Mouse (Mus musculus) embryonic facial prominence, embryonic 13.5 days (tissue): Measurements from ENCODE around the gene 1700037H04Rik. TPM values are rescaled to one million over a fixed set of nuclear protein-coding genes. Genes with fewer than 3 reads are reported as not detected.

Experiments used
- ATAC-seq: fragments of 200-750 bp; cut with Nextera tagmentation; 2 replicates; pipeline ENCODE4 v1.8.0; 2017; ENCODE audit warnings: low read depth; ENCODE audit not compliant: insufficient number of reproducible peaks, insufficient read depth, low FRiP score, low TSS enrichment
- H3K27ac ChIP-seq: fragments of 300-500 bp; sonication (generic); 2 replicates; pipeline ENCODE4 v1.5.1; 2015; ENCODE audit warnings: moderate library complexity, mild to moderate bottlenecking, inconsistent platforms
- H3K27me3 ChIP-seq: fragments of 300-500 bp; sonication (generic); 2 replicates; pipeline ENCODE4 v1.6.1; 2015; ENCODE audit warnings: mild to moderate bottlenecking, inconsistent platforms
- H3K36me3 ChIP-seq: fragments of 300-500 bp; sonication (generic); 2 replicates; pipeline ENCODE4 v1.6.1; 2015; ENCODE audit warnings: mild to moderate bottlenecking, inconsistent platforms
- H3K4me1 ChIP-seq: fragments of 300-500 bp; sonication (generic); 2 replicates; pipeline ENCODE4 v1.6.1; 2015; ENCODE audit warnings: inconsistent platforms
- H3K4me2 ChIP-seq: fragments of 300-500 bp; sonication (generic); 2 replicates; pipeline ENCODE4 v1.6.1; 2015; ENCODE audit warnings: moderate library complexity, mild to moderate bottlenecking, inconsistent platforms
- H3K4me3 ChIP-seq: fragments of 300-500 bp; sonication (generic); 2 replicates; pipeline ENCODE4 v1.5.1; 2015; ENCODE audit warnings: mild to moderate bottlenecking, inconsistent platforms
- H3K9ac ChIP-seq: fragments of 300-500 bp; sonication (generic); 2 replicates; pipeline ENCODE4 v1.6.1; 2015; ENCODE audit warnings: mild to moderate bottlenecking, inconsistent platforms
- H3K9me3 ChIP-seq: fragments of 300-500 bp; sonication (generic); 2 replicates; pipeline ENCODE4 v1.6.1; 2016; ENCODE audit warnings: inconsistent platforms
- WGBS: fragments of 180-500 bp; shearing (Covaris S2); methylation state at CpG from one replicate; pipeline ENCODE4 v1.1.7; 2015; ENCODE audit warnings: mixed read lengths; 5-methylcytosine and 5-hydroxymethylcytosine counted together
- polyA plus RNA-seq: library from polyadenylated mRNA; unstranded; fragments of >200 nt; fragmentation: Nextera tagmentation; extraction: Ambion mirVana; gene quantifications from 2 replicates; pipeline ENCODE4 v1.2.1, GENCODE M21; 2015

1700037H04Rik gene
- polyA plus RNA-seq, 1 experiment from 2014 or later: 71.4 TPM

- peak; percentile 17; the same call in 1 of the 2 replicates for ATAC-seq
- 0 out of 2 replicates have a peak overlapping the region, but pooled peaks have one; percentile 93 for H3K9ac ChIP-seq
- peak overlapping the region; percentile 66 for H3K27ac ChIP-seq
- peaks cover 13% of the 10 kb centered on the region for H3K36me3 ChIP-seq
- peak overlapping the region; percentile 97 for H3K4me2 ChIP-seq
- peaks cover 55% of the 10 kb centered on the region for H3K4me1 ChIP-seq
- peak overlapping the region; percentile 80; the same call in 1 of the 2 replicates for H3K4me3 ChIP-seq
- 52% methylated on average over 5 of the region's 5 CpGs for WGBS
- H3K9me3 ChIP-seq: no peaks in the 10 kb centered on the region
- H3K27me3 ChIP-seq: peaks cover 25% of the 10 kb centered on the region
Observed at GRCm38 (mm10) chr2:131176491-131176890, 16.6 kb upstream of the 1700037H04Rik start.

GRCm38 (mm10) chr2:131175945-131176309 is 16.0 kb upstream of the 1700037H04Rik start:
- Histone ChIP-seq H3K27me3 (peaks cover 31% of the 10 kb centered on the region), H3K9me3 (no peaks in the 10 kb centered on the region), H3K4me1 (peaks cover 61% of the 10 kb centered on the region), H3K36me3 (peaks cover 13% of the 10 kb centered on the region), H3K4me2 (peak overlapping the region; percentile 97), H3K9ac (no peak overlapping the region), H3K4me3 (no peak overlapping the region), H3K27ac (peak overlapping the region; percentile 55; the same call in 1 of the 2 replicates)
- 84% methylated on average over 1 of the region's 1 CpGs for WGBS
- no peak for ATAC-seq

GRCm38 (mm10) chr2:131175286-131175944 is 15.5 kb upstream of the 1700037H04Rik start:
- peaks cover 36% of the 10 kb centered on the region for H3K27me3 ChIP-seq
- H3K9me3 ChIP-seq: no peaks in the 10 kb centered on the region
- H3K4me3 ChIP-seq: no peak overlapping the region
- H3K4me1 ChIP-seq: peaks cover 66% of the 10 kb centered on the region
- peak overlapping the region; percentile 55; the same call in 1 of the 2 replicates for H3K27ac ChIP-seq
- H3K4me2 ChIP-seq: peak overlapping the region; percentile 97; the same call in 1 of the 2 replicates
- H3K36me3 ChIP-seq: peaks cover 13% of the 10 kb centered on the region
- WGBS: 71% methylated on average over 3 of the region's 3 CpGs
- no peak overlapping the region for H3K9ac ChIP-seq
- ATAC-seq: no peak

- Histone ChIP-seq H3K4me1 (peaks cover 71% of the 10 kb centered on the region), H3K9ac (peak overlapping the region; percentile 33; the same call in 1 of the 2 replicates), H3K36me3 (peaks cover 13% of the 10 kb centered on the region), H3K4me2 (peak overlapping the region; percentile 73), H3K4me3 (peak overlapping the region; percentile 44), H3K9me3 (no peaks in the 10 kb centered on the region), H3K27me3 (peaks cover 38% of the 10 kb centered on the region), H3K27ac (no peak overlapping the region)
- WGBS: 7% methylated on average over 11 of the region's 11 CpGs
- no peak for ATAC-seq
Observed at GRCm38 (mm10) chr2:131174700-131175099, 14.8 kb upstream of the 1700037H04Rik start.

- Histone ChIP-seq H3K9ac (no peak overlapping the region), H3K4me1 (peaks cover 59% of the 10 kb centered on the region), H3K4me3 (no peak overlapping the region), H3K27ac (no peak overlapping the region), H3K36me3 (peaks cover 6% of the 10 kb centered on the region), H3K9me3 (no peaks in the 10 kb centered on the region), H3K27me3 (peaks cover 38% of the 10 kb centered on the region), H3K4me2 (no peak overlapping the region)
- no peak for ATAC-seq
- WGBS: 38% methylated on average over 9 of the region's 9 CpGs
Observed at GRCm38 (mm10) chr2:131172322-131172721, 12.4 kb upstream of the 1700037H04Rik start.

GRCm38 (mm10) chr2:131171401-131172104 is 11.7 kb upstream of the 1700037H04Rik start:
- Histone ChIP-seq H3K27me3 (peaks cover 38% of the 10 kb centered on the region), H3K9ac (peak overlapping the region; percentile 58), H3K4me3 (peak overlapping the region; percentile 40), H3K27ac (no peak overlapping the region), H3K36me3 (no peaks in the 10 kb centered on the region; the same call in 1 of the 2 replicates), H3K4me1 (peaks cover 52% of the 10 kb centered on the region), H3K9me3 (no peaks in the 10 kb centered on the region), H3K4me2 (peak overlapping the region; percentile 63)
- 3% methylated on average over 43 of the region's 43 CpGs for WGBS
- peak; percentile 39; the same call in 1 of the 2 replicates for ATAC-seq

GRCm38 (mm10) chr2:131170936-131171335 is 11.1 kb upstream of the 1700037H04Rik start:
- Histone ChIP-seq H3K9me3 (no peaks in the 10 kb centered on the region), H3K9ac (peak overlapping the region; percentile 58), H3K4me1 (peaks cover 45% of the 10 kb centered on the region), H3K27ac (no peak overlapping the region), H3K27me3 (peaks cover 38% of the 10 kb centered on the region), H3K36me3 (no peaks in the 10 kb centered on the region), H3K4me3 (peak overlapping the region; percentile 40), H3K4me2 (peak overlapping the region; percentile 63)
- no peak for ATAC-seq
- 14% methylated on average over 9 of the region's 9 CpGs for WGBS

- peaks cover 37% of the 10 kb centered on the region for H3K4me1 ChIP-seq
- H3K27ac ChIP-seq: no peak overlapping the region
- H3K27me3 ChIP-seq: peaks cover 38% of the 10 kb centered on the region
- H3K9ac ChIP-seq: no peak overlapping the region
- H3K36me3 ChIP-seq: no peaks in the 10 kb centered on the region
- no peak overlapping the region for H3K4me3 ChIP-seq
- 75% methylated on average over 1 of the region's 1 CpGs for WGBS
- H3K9me3 ChIP-seq: no peaks in the 10 kb centered on the region
- no peak overlapping the region for H3K4me2 ChIP-seq
- no peak for ATAC-seq
Observed at GRCm38 (mm10) chr2:131168914-131169313, 9.0 kb upstream of the 1700037H04Rik start.

- peaks cover 38% of the 10 kb centered on the region for H3K4me1 ChIP-seq
- WGBS: 80% methylated on average over 6 of the region's 6 CpGs
- H3K27ac ChIP-seq: no peak overlapping the region
- no peak overlapping the region for H3K4me2 ChIP-seq
- no peaks in the 10 kb centered on the region for H3K36me3 ChIP-seq
- no peaks in the 10 kb centered on the region for H3K9me3 ChIP-seq
- no peak for ATAC-seq
- H3K9ac ChIP-seq: no peak overlapping the region
- no peak overlapping the region for H3K4me3 ChIP-seq
- H3K27me3 ChIP-seq: peaks cover 28% of the 10 kb centered on the region
Observed at GRCm38 (mm10) chr2:131167984-131168383, 8.1 kb upstream of the 1700037H04Rik start.

- no peak for ATAC-seq
- no peak overlapping the region for H3K4me2 ChIP-seq
- no peaks in the 10 kb centered on the region for H3K36me3 ChIP-seq
- WGBS: 76% methylated on average over 2 of the region's 2 CpGs
- H3K9me3 ChIP-seq: no peaks in the 10 kb centered on the region
- no peak overlapping the region for H3K27ac ChIP-seq
- peaks cover 29% of the 10 kb centered on the region for H3K4me1 ChIP-seq
- H3K27me3 ChIP-seq: peaks cover 10% of the 10 kb centered on the region
- H3K4me3 ChIP-seq: no peak overlapping the region
- H3K9ac ChIP-seq: no peak overlapping the region
Observed at GRCm38 (mm10) chr2:131166172-131166571, 6.3 kb upstream of the 1700037H04Rik start.

GRCm38 (mm10) chr2:131163924-131164323 is 4.0 kb upstream of the 1700037H04Rik start:
- 56% methylated on average over 7 of the region's 7 CpGs for WGBS
- H3K27me3 ChIP-seq: no peaks in the 10 kb centered on the region
- H3K9ac ChIP-seq: no peak overlapping the region
- no peak overlapping the region for H3K4me3 ChIP-seq
- H3K9me3 ChIP-seq: no peaks in the 10 kb centered on the region
- H3K4me1 ChIP-seq: peaks cover 19% of the 10 kb centered on the region
- ATAC-seq: no peak
- peak overlapping the region; percentile 48 for H3K27ac ChIP-seq
- H3K4me2 ChIP-seq: no peak overlapping the region
- H3K36me3 ChIP-seq: no peaks in the 10 kb centered on the region
